Mouse (Mus musculus) gonadal fat pad, adult 2 months (tissue): ENCODE data around the gene Fkbp5. TPM values are rescaled to one million over a fixed set of nuclear protein-coding genes. Genes with fewer than 3 reads are reported as not detected.
A peak's percentile ranks its signal among the peaks of the same experiment; 100 is the strongest.

Experiments used
- DNase-seq: peaks from one replicate; pipeline ENCODE4 v3.0.0-alpha.2; 2012; ENCODE audit warnings: low read depth
- polyA plus RNA-seq: library from polyadenylated mRNA; depleted of rRNA; stranded (reverse); fragments of >200 nt; gene quantifications from 2 replicates; pipeline ENCODE4 v1.2.3, GENCODE M21; 2012

Fkbp5 gene
- polyA plus RNA-seq, 1 experiment, result 133 TPM

GRCm38 (mm10) chr17:28504182-28504581 is 13.1 kb downstream of the Fkbp5 start:
- DNase-seq, result no peak

GRCm38 (mm10) chr17:28502196-28502821 is 15.0 kb downstream of the Fkbp5 start:
- DNase-seq, result no peak

- no peak for DNase-seq
These were observed 16.9 kb downstream of the Fkbp5 start for GRCm38 (mm10) chr17:28500465-28500864.

- DNase-seq, result no peak
These were observed 18.1 kb downstream of the Fkbp5 start for GRCm38 (mm10) chr17:28499190-28499589.

GRCm38 (mm10) chr17:28495832-28496231 is 21.5 kb downstream of the Fkbp5 start:
- no peak for DNase-seq

- DNase-seq, result peak; percentile 92
These were observed 26.1 kb downstream of the Fkbp5 start for GRCm38 (mm10) chr17:28491035-28491770.

GRCm38 (mm10) chr17:28488258-28489013 is 28.9 kb downstream of the Fkbp5 start:
- no peak for DNase-seq

- peak; percentile 79 for DNase-seq
These were observed 29.6 kb downstream of the Fkbp5 start for GRCm38 (mm10) chr17:28487584-28488257.

- DNase-seq, result no peak
These were observed 30.6 kb downstream of the Fkbp5 start for GRCm38 (mm10) chr17:28486720-28487119.

GRCm38 (mm10) chr17:28485977-28486400 is 31.3 kb downstream of the Fkbp5 start:
- DNase-seq, result no peak

- DNase-seq, result no peak
These were observed 31.8 kb downstream of the Fkbp5 start for GRCm38 (mm10) chr17:28485446-28485948.

- no peak for DNase-seq
These were observed 32.5 kb downstream of the Fkbp5 start for GRCm38 (mm10) chr17:28484704-28485445.

GRCm38 (mm10) chr17:28477421-28477820 is 39.9 kb downstream of the Fkbp5 start:
- DNase-seq, result no peak

GRCm38 (mm10) chr17:28476441-28476840 is 40.9 kb downstream of the Fkbp5 start:
- DNase-seq, result no peak

GRCm38 (mm10) chr17:28475593-28476325 is 41.6 kb downstream of the Fkbp5 start:
- DNase-seq, result no peak

- DNase-seq, result no peak
These were observed 44.6 kb downstream of the Fkbp5 start for GRCm38 (mm10) chr17:28472696-28473095.

GRCm38 (mm10) chr17:28470876-28471275 is 46.5 kb downstream of the Fkbp5 start:
- DNase-seq, result no peak

- no peak for DNase-seq
These were observed 49.6 kb downstream of the Fkbp5 start for GRCm38 (mm10) chr17:28467749-28468148.

GRCm38 (mm10) chr17:28465968-28466367 is 51.4 kb downstream of the Fkbp5 start:
- DNase-seq, result no peak

GRCm38 (mm10) chr17:28463701-28464443 is 53.5 kb downstream of the Fkbp5 start:
- no peak for DNase-seq
